Mouse (Mus musculus) forelimb bud, embryonic 11.5 days (tissue): Measurements from ENCODE around the gene Cyp2a12.
"Not testable (repeated sequence)": the region's sequence is repeated elsewhere in the genome, so short reads cannot be mapped to it uniquely, and the experiment has no call there.

Experiments
- DNase-seq: peaks from one replicate; pipeline ENCODE4 v3.0.0-alpha.2; 2012; ENCODE audit warnings: low read depth, low spot score

Cyp2a12 gene

DNA sequence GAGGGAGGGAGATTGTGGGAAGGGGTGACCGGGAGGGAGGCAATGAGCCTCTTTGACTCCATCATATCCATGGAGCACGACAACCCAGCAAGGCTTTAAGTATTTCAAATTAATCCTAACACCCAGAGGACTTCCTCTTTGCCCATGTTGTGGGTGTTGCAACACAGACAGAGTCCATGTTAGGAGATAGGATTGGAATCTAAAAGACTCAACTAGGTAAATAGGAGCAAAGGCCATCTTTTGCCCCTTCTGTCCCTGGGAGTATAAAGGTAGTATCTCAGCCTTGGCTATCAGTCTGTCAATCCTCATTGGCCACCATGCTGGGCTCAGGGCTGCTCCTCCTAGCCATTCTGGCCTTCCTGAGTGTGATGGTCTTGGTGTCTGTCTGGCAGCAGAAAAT is at the start of gene Cyp2a12:
TSS of gene Cyp2a12 (plus strand) at position 293 of the 400 bp plus-strand sequence.
- DNase-seq, result no peak

DNA sequence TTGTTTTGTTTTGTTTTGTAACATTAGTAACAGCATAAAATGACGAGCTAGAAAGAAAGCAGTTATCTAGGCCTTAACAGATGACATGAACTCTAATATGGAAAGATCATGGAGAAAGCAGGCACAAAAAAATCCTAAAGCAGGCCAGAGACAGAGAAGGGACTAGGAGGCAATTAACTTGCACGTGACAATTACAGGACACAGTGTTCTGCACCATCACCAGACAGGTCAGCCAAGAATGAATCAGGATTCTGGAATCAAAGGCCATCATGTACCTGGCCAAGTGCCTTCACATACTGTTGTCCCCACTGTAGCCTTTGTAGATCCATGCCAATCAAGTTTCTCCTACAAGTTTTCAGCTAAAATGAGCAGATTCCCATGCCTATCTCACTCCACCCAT is 47.4 kb upstream of the Cyp2a12 start:
- DNase-seq, result not testable (repeated sequence)

DNA sequence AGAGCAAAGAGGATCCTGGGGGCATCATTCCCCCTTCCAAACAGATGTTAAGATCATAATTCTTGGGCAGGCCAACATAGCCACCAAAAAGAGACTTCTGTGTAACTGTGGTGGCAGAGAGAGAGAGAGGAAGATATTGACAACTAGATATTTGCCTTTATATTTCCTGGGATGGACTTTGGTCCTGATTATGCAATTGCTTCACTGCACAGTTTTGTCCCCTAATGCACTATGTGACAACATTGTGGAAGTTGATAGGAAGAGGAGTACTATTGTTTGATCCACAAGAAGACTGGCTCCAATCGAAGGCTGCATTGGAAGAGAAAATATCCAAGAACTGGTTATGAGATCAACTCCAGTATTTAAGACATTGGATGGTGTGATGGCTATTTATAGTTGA is 46.9 kb upstream of the Cyp2a12 start:
- DNase-seq, result not testable (repeated sequence)

DNA sequence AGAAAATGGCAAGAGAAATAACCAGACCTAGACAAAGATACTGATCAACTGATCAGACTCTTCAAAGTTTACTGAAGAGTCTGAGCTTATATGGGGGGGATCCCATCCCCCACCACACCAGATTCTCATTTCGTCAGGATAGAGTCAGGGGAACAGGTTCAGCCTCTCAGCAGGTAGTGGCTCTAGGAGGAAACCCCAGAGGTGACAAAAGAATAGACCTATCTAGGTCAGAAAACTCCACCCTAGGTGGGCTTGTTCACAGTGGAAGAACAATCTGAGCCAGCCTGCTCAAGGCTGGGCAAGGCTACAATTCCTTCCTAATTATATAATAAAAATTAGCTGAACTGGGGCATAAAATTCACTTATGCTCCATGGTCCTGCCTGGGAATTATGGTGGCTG is 46.3 kb upstream of the Cyp2a12 start:
- DNase-seq, result no peak

DNA sequence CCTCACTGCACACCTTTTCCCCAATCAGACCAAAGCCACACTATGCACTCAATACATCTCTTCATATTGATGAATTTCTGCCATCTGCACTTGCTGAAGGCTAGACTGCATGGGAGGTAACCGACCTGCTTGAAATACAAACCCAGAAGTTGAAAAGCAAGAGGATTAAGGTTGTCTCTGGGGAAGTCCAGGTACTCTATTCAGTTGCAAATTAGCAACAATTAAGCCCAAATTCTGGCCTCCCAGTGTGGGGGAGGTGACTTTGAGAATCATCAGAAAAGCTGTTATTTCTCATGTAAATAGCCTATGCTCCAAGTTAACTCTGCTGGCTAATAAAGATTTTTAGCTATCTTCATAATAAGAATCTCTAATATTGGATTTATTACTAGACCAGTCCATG is 45.7 kb upstream of the Cyp2a12 start:
- not testable (repeated sequence) for DNase-seq

DNA sequence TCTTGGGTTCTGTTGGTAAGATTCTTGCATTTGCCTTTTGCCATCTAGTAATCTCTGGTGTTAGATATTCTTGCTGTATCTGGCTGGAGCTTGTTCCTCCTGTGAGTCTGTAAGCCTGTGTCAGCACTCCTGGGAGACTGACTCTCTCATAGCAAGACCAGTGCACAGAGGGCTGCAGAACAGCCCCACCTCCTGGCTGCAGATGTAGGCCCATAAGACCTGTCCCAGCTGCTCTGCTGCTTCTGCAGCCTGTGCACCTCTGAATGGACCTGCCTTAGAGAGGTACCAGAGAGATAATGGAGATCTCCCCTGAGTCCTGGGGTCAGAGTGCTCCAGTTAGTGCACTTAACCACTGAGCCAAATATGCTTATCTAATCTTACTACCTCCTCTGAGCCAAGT is 2.3 kb upstream of the Cyp2a12 start:
- DNase-seq, result not testable (repeated sequence)

DNA sequence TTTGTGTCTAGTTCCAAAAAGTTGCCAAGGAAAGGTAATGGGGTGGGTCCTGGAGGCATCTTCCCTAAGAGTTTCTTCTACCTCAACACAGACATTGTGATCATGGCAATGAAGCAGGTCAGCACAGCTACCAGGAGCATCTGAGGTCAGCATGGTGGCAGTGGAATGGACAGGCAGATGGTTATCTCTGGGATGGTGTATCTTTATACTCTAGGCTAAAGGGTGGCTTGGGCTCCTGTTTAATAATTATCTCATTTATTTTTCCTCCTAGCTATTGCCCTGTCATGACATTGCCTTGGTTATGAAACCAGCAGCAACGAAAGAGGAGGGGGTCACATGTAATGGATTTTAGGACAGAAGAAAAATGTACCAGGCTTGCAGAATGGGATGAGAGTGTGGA is 20.0 kb downstream of the Cyp2a12 start:
- DNase-seq, result not testable (repeated sequence)

DNA sequence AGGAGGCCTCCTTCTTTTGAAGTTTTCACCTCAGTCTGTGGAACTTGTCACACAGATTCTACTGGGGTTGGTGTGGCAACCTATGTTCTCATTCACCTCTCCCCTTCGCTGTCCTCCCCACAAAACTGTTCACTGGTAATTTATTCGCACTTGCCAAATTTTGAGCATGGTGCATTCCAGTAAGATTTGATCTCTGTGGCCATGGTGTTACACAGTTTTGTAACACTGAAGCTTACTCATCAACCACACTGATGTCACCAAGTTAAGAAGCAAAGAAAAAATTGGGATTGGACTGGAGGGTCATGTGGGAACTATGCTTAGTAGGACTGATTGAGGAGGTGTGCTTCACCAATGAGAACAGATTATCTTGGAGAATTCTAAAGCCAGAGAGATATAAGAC is 30.5 kb downstream of the Cyp2a12 start:
- not testable (repeated sequence) for DNase-seq

DNA sequence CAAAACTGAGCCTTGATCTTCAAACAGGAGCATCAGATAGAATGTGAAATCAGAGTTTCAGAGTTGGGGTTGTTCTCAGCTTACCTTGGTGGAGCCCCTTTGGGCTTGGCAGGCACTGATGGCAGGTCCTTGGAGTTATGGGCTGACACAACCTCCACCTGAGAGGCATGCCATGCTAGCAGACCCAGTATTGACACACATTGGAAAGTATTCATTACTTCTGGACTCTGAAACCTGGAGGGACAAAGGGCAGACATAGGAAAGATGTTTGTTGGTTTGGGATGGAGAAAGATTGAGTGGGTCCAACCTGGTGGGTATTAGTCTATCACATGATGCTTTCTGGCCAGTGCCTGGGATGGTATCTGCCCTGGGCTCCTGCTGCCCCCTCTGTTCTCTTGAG is 31.0 kb downstream of the Cyp2a12 start:
- not testable (repeated sequence) for DNase-seq

DNA sequence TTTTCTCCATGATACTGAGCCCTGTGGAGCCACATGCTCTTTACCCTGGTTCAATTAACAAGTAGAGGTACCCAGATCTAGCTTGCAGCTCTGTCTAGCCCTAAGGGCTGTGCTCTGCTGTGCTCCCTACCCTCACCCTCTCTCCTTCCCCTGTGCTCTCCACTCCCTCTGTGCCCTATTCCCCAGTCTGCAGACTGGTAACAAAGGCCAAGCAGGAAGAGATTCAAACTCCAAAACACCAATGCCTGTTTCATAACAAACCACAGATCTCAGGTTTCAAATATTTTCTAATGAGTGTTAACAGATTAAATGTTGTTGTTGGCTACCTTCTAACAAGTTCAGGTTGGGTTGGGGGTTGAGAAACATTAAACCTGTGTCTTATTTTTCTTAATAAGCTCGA is 49.8 kb downstream of the Cyp2a12 start:
- no peak for DNase-seq

DNA sequence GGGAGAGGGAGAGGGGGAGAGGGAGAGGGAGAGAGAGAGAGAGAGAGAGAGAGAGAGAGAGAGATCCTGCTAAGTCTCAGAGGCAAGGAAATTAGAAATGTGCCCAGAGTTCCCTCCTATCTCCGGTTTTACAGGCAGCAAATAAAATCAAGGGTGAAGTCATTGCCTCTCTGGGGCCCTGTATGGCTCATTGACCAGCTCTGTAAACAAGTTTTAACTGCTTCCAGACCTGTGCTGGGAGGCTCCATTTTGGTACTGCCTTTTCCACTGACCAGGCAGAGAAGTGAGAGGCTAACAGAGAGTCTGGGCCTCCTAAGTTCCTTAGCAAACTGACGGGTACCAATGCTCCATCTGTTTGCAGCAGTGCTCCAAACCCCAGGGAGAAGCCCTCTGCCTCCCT is 52.7 kb downstream of the Cyp2a12 start:
- peak; percentile 24 for DNase-seq
